Mouse (Mus musculus) right cerebral cortex, adult 2 months (tissue): ENCODE data around the gene Ccl27b.
"Not testable (repeated sequence)": the region's sequence is repeated elsewhere in the genome, so short reads cannot be mapped to it uniquely, and the experiment has no call there.

ENCODE experiments used
- DNase-seq, 2 experiments: peaks; one replicate each; pipeline ENCODE4 v3.0.0; 2021 to 2022; ENCODE audit warnings: low spot score in 2 of 2

Gene Ccl27b

GRCm38 (mm10) chr4:42654951-42655350, at the start of gene Ccl27b:
Ccl27b (plus strand) TSS chr4:42655251.
- DNase-seq, result not testable (repeated sequence)

GRCm38 (mm10) chr4:42611895-42612294, 43.2 kb upstream of the Ccl27b start, which contains the start of gene Gm10591:
Gm10591 (plus strand) TSS chr4:42612195.
- DNase-seq, result not testable (repeated sequence)

- DNase-seq, result not testable (repeated sequence)
These were observed 25.6 kb upstream of the Ccl27b start, which contains the start of gene Gm2564 for GRCm38 (mm10) chr4:42629419-42629818. Gm2564 (plus strand) TSS chr4:42629719.

- not testable (repeated sequence) for DNase-seq
These were observed 6.7 kb downstream of the Ccl27b start, which contains the start of gene Il11ra2 for GRCm38 (mm10) chr4:42661793-42662192. Il11ra2 (minus strand) TSS chr4:42661893.

GRCm38 (mm10) chr4:42675415-42675814, 20.4 kb downstream of the Ccl27b start:
- not testable (repeated sequence) for DNase-seq

GRCm38 (mm10) chr4:42679365-42679764, 24.3 kb downstream of the Ccl27b start:
- DNase-seq, result not testable (repeated sequence)

- not testable (repeated sequence) for DNase-seq
These were observed 25.6 kb downstream of the Ccl27b start for GRCm38 (mm10) chr4:42680374-42681356.

GRCm38 (mm10) chr4:42681473-42682182, 26.6 kb downstream of the Ccl27b start:
- not testable (repeated sequence) for DNase-seq

- DNase-seq, result not testable (repeated sequence)
These were observed 27.1 kb downstream of the Ccl27b start for GRCm38 (mm10) chr4:42682183-42682524.
